Mouse (Mus musculus) neutrophil, adult 65 days (primary cell): Measurements from ENCODE around the gene Gm10334. TPM values are rescaled to one million over a fixed set of nuclear protein-coding genes. Genes with fewer than 3 reads are reported as not detected.

Source experiments
- total RNA-seq: library from RNA; stranded (reverse); gene quantifications from 2 replicates; pipeline ENCODE4 v1.2.4, GENCODE M21; 2023

Gene Gm10334
- total RNA-seq: not detected in 2 replicates

GRCm38 (mm10) chr6:41446045-41446444 is at the start of gene Gm10334:
Gene Gm10334 (minus strand): TSS chr6:41446145.

GRCm38 (mm10) chr6:41458632-41459031 is 12.7 kb upstream of the Gm10334 start, which contains the start of gene Prss1:
Gene Prss1 (plus strand): TSS chr6:41458932.

Other genes starting within 250 kb of the Gm10334 start
- not detected in 2 replicates for gene Try4, start 143.9 kb downstream of the Gm10334 start, total RNA-seq
- not detected in 2 replicates for gene Try5, start 129.3 kb downstream of the Gm10334 start, total RNA-seq
- gene Try10, start 92.0 kb downstream of the Gm10334 start, total RNA-seq: not detected in 2 replicates
- gene Prss3, start 68.5 kb downstream of the Gm10334 start, total RNA-seq: not detected in 2 replicates
- gene Gm5771, start 53.8 kb downstream of the Gm10334 start, total RNA-seq: not detected in 2 replicates
- gene Prss1, start 12.8 kb upstream of the Gm10334 start, total RNA-seq: not detected in 2 replicates
- 0.86 TPM in 1 of 2 replicates, not detected in the other for gene Prss2, start 75.6 kb upstream of the Gm10334 start, total RNA-seq
- 1.7 TPM in 1 of 2 replicates, not detected in the other for gene Ephb6, start 159.3 kb upstream of the Gm10334 start, total RNA-seq
- not detected in 2 replicates for gene Trpv6, start 190.3 kb upstream of the Gm10334 start, total RNA-seq
- gene Trpv5, start 234.6 kb upstream of the Gm10334 start, total RNA-seq: not detected in 2 replicates
- not detected in 2 replicates for gene Llcfc1, start 238.3 kb upstream of the Gm10334 start, total RNA-seq